Mouse (Mus musculus) embryonic facial prominence, embryonic 13.5 days (tissue): ENCODE results near the gene Blmh. TPM values are rescaled to one million over a fixed set of nuclear protein-coding genes. Genes with fewer than 3 reads are reported as not detected.
A peak's percentile ranks its signal among the peaks of the same experiment; 100 is the strongest.

ENCODE experiments used
- ATAC-seq: fragments of 200-750 bp; cut with Nextera tagmentation; 2 replicates; pipeline ENCODE4 v1.8.0; 2017; ENCODE audit warnings: low read depth; ENCODE audit not compliant: insufficient number of reproducible peaks, insufficient read depth, low FRiP score, low TSS enrichment
- H3K27ac ChIP-seq: fragments of 300-500 bp; sonication (generic); 2 replicates; pipeline ENCODE4 v1.5.1; 2015; ENCODE audit warnings: moderate library complexity, mild to moderate bottlenecking, inconsistent platforms
- H3K27me3 ChIP-seq: fragments of 300-500 bp; sonication (generic); 2 replicates; pipeline ENCODE4 v1.6.1; 2015; ENCODE audit warnings: mild to moderate bottlenecking, inconsistent platforms
- H3K36me3 ChIP-seq: fragments of 300-500 bp; sonication (generic); 2 replicates; pipeline ENCODE4 v1.6.1; 2015; ENCODE audit warnings: mild to moderate bottlenecking, inconsistent platforms
- H3K4me1 ChIP-seq: fragments of 300-500 bp; sonication (generic); 2 replicates; pipeline ENCODE4 v1.6.1; 2015; ENCODE audit warnings: inconsistent platforms
- H3K4me2 ChIP-seq: fragments of 300-500 bp; sonication (generic); 2 replicates; pipeline ENCODE4 v1.6.1; 2015; ENCODE audit warnings: moderate library complexity, mild to moderate bottlenecking, inconsistent platforms
- H3K4me3 ChIP-seq: fragments of 300-500 bp; sonication (generic); 2 replicates; pipeline ENCODE4 v1.5.1; 2015; ENCODE audit warnings: mild to moderate bottlenecking, inconsistent platforms
- H3K9ac ChIP-seq: fragments of 300-500 bp; sonication (generic); 2 replicates; pipeline ENCODE4 v1.6.1; 2015; ENCODE audit warnings: mild to moderate bottlenecking, inconsistent platforms
- H3K9me3 ChIP-seq: fragments of 300-500 bp; sonication (generic); 2 replicates; pipeline ENCODE4 v1.6.1; 2016; ENCODE audit warnings: inconsistent platforms
- WGBS: fragments of 180-500 bp; shearing (Covaris S2); methylation state at CpG from one replicate; pipeline ENCODE4 v1.1.7; 2015; ENCODE audit warnings: mixed read lengths; 5-methylcytosine and 5-hydroxymethylcytosine counted together
- polyA plus RNA-seq: library from polyadenylated mRNA; unstranded; fragments of >200 nt; fragmentation: Nextera tagmentation; extraction: Ambion mirVana; gene quantifications from 2 replicates; pipeline ENCODE4 v1.2.1, GENCODE M21; 2015

Gene Blmh
- polyA plus RNA-seq, 1 experiment from 2014 or later = 171 TPM

DNA sequence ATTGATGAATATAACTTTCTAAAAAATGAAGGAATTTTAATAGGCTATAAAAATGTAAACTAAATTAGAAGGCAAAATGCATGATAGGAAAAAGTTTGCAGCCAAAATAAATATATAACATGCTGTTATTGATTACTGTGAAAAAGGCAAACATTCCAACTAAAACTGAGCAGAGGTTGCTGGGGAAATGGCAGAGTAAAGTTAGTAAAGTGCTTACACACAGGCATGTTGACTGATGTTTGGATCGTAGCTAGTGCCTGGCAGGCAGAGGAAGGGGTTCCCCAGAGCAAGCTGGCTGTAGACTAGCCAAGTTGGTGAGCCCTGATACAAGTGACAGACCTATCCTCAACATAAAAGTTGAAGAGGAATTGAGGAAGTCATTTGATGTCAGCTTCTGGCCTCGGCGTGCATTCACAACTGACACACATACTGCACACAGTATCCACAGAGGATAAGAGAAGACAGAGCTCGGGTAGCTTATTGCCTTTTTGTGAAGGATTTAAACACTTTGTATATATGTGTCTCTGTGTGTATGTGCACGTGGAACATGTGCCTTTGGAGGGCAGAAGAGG, 57.0 kb downstream of the Blmh start:
- no peaks in the 10 kb centered on the region for H3K4me1 ChIP-seq
- H3K27ac ChIP-seq = no peak overlapping the region
- no peak for ATAC-seq
- WGBS = 70% methylated on average over 5 of the region's 5 CpGs
- H3K27me3 ChIP-seq = no peaks in the 10 kb centered on the region
- no peak overlapping the region for H3K4me2 ChIP-seq
- no peak overlapping the region for H3K4me3 ChIP-seq
- H3K9ac ChIP-seq = no peak overlapping the region
- H3K36me3 ChIP-seq = peaks cover 76% of the 10 kb centered on the region
- no peaks in the 10 kb centered on the region for H3K9me3 ChIP-seq

DNA sequence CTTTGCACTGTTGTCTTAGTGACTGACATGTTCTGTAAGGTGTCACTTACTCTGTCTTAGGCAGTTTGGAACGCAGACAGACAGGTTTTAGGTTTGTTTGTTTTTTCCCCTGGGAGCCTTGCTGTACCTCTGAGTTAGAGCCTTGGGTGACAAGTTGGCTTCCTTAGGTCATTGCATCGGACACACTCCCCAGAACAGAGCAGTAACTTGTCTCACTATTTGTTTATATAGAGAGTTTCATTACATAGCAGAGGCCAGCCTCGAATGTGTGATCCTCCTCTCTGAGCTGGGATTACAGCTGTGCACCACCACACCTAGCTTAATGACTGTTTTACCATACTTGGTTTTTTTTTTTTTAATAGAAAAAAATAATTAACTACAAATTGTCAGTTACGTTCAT, 57.8 kb downstream of the Blmh start:
- 77% methylated on average over 4 of the region's 4 CpGs for WGBS
- H3K9ac ChIP-seq = no peak overlapping the region
- no peak overlapping the region for H3K4me2 ChIP-seq
- no peaks in the 10 kb centered on the region for H3K27me3 ChIP-seq
- no peaks in the 10 kb centered on the region for H3K4me1 ChIP-seq
- peaks cover 80% of the 10 kb centered on the region for H3K36me3 ChIP-seq
- no peak overlapping the region for H3K27ac ChIP-seq
- no peak overlapping the region for H3K4me3 ChIP-seq
- H3K9me3 ChIP-seq = no peaks in the 10 kb centered on the region
- no peak for ATAC-seq

DNA sequence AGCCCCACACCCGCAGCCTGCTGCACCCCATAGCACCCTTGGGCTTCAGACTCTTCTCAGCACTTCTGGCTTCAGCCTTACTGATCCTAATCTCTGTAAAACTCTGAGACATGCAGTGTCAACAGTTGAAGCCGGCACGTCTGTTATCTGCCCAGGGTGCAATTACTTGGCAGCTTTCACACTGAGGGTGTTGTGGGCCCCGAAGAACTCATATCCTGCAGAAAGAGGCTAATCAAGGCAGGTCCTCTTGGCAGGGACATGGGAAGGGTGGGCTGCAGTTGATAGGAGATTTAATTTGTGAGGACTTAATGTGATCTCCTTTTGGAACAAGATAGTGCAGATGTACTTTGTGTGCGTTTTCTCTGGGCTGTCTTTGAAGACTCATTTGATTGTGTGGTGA, 59.0 kb downstream of the Blmh start:
- no peak overlapping the region for H3K4me2 ChIP-seq
- no peaks in the 10 kb centered on the region for H3K9me3 ChIP-seq
- H3K9ac ChIP-seq = no peak overlapping the region
- H3K36me3 ChIP-seq = peaks cover 80% of the 10 kb centered on the region
- H3K27ac ChIP-seq = no peak overlapping the region
- H3K27me3 ChIP-seq = no peaks in the 10 kb centered on the region
- no peaks in the 10 kb centered on the region for H3K4me1 ChIP-seq
- no peak for ATAC-seq
- H3K4me3 ChIP-seq = no peak overlapping the region
- 82% methylated on average over 5 of the region's 5 CpGs for WGBS

DNA sequence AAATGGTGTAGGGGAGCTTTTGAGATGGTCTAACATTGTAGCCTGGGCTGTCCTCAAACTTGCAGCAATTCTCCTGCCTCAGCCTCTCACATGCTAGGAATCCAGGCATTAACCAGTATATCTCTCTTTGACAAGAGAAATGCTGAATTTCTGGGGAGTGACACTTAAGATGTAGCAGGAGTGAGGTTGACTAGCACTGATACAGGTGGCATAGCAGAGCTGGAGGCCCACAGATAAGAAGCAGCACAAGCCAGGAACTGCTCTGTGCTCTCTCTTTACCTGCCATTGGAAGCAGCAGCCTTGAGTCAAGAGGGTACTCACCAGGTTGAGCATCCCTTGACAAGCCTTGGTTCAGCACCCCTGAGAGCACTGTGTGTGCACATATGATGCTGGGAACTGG, 59.6 kb downstream of the Blmh start:
- Histone ChIP-seq H3K27ac (no peak overlapping the region), H3K36me3 (peaks cover 77% of the 10 kb centered on the region), H3K4me3 (no peak overlapping the region), H3K9ac (no peak overlapping the region), H3K27me3 (no peaks in the 10 kb centered on the region), H3K4me2 (no peak overlapping the region), H3K9me3 (no peaks in the 10 kb centered on the region), H3K4me1 (no peaks in the 10 kb centered on the region)
- no peak for ATAC-seq

DNA sequence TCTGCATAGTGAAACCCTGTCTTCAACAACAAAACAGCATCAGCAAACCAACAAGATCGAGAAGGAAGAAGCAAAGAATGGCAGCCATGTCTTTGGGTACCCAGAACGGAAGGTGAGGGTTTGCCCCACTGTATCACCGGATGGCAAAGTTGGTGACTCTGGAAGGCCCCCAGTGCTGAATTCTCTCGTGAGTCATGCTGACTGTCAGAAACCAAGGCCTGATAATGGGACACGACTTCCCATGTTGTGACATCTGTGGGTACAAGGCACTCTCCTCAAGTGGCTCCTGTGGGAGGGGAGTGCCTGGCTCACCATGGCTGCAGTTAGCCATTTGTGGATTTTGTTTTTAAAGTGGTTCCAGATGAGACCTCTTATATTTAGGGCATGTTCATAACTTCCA, 66.2 kb downstream of the Blmh start:
- Histone ChIP-seq H3K4me1 (peaks cover 5% of the 10 kb centered on the region; the same call in 1 of the 2 replicates), H3K9ac (no peak overlapping the region), H3K4me3 (no peak overlapping the region), H3K9me3 (no peaks in the 10 kb centered on the region), H3K4me2 (no peak overlapping the region), H3K27ac (no peak overlapping the region), H3K27me3 (peaks cover 5% of the 10 kb centered on the region), H3K36me3 (peaks cover 37% of the 10 kb centered on the region)
- no peak for ATAC-seq
- 65% methylated on average over 5 of the region's 5 CpGs for WGBS

DNA sequence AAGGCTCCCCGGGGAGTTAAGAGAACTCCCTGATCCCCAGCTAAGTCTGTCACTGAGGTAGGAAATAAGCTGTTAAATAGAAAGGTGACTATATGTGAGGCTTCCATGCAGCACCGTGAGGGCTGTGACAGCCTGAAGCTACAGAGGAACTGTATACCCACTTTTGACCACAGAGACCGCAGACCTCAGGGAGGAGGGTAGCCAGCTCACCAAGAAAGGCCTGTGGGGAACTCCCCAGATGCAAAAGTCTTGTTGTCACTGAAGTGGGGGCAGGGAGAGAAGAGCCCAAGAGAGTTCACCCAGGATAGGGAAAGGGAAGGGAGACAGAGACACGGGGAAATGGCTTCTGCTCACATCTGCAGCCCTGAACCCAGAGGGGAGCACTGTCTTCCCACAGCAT, 68.3 kb downstream of the Blmh start:
- Histone ChIP-seq H3K9ac (no peak overlapping the region), H3K36me3 (peaks cover 16% of the 10 kb centered on the region), H3K27me3 (peaks cover 25% of the 10 kb centered on the region), H3K4me1 (peaks cover 12% of the 10 kb centered on the region), H3K27ac (no peak overlapping the region), H3K4me3 (no peak overlapping the region), H3K9me3 (no peaks in the 10 kb centered on the region), H3K4me2 (no peak overlapping the region)
- WGBS = 34% methylated on average over 4 of the region's 4 CpGs
- no peak for ATAC-seq

DNA sequence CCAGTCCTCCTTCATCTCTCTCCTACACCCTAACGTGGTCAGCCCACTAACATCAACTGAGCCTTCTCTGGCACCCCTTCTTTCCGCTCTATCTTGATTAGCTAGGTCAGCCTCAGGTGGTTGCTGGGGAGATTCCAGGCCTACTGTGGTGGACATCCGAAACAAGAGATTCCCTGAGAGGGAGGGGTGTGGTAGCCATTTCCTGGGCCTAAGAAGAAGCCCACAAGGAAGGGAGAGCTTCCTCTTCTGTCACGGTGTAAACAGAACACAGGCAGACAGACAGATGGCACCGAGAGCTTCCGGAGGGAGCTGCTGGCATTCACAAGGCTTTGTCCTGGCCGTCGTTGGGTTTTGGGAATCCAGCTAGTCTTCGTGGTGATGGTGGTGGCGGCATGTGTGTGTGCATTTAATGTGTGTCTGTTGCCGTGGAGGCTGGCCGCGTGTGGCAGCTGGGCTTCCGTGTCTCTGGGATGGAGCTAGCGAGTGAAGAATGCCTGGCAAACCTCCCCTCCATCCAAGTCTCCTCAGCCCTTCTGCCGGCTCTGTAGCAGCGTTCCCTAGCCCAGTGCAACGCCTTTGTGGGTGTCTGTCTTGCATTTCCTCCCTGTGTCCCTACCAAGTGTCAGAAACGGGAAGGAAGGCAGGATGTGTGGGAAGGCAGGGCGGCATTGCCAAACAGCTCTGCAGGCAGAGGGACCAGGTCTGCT, 71.5 kb downstream of the Blmh start:
- Histone ChIP-seq H3K27ac (no peak overlapping the region), H3K36me3 (no peaks in the 10 kb centered on the region), H3K9me3 (no peaks in the 10 kb centered on the region), H3K4me3 (no peak overlapping the region), H3K4me1 (peaks cover 23% of the 10 kb centered on the region), H3K9ac (no peak overlapping the region), H3K4me2 (no peak overlapping the region), H3K27me3 (peaks cover 55% of the 10 kb centered on the region)
- ATAC-seq = no peak
- WGBS = 49% methylated on average over 20 of the region's 20 CpGs

DNA sequence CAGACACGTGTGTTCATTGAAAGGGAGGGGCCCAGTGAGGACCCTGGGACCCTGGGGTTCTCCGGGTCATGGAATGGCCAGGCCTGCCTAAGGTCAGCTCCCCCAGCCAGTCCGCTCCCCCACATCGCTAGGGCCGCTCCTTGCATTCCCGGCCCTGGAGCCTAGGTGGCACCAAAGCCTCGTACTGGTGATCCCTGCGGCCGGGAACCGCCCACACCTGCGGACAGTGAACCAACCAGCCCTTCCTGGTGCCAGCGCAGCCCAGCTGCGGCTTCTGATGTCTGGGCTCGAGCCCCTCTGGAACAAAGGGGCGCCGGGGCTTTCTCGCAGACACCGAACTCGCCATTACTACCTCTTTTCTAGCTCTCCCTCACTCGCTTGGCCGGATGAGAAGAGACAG, 72.7 kb downstream of the Blmh start:
- H3K9ac ChIP-seq = no peak overlapping the region
- H3K36me3 ChIP-seq = no peaks in the 10 kb centered on the region
- peak overlapping the region; percentile 49 for H3K4me3 ChIP-seq
- peaks cover 63% of the 10 kb centered on the region for H3K27me3 ChIP-seq
- peaks cover 23% of the 10 kb centered on the region for H3K4me1 ChIP-seq
- under 1% methylated on average over 21 of the region's 21 CpGs for WGBS
- peak overlapping the region; percentile 91 for H3K4me2 ChIP-seq
- H3K27ac ChIP-seq = no peak overlapping the region
- peak; percentile 26; the same call in 1 of the 2 replicates for ATAC-seq
- H3K9me3 ChIP-seq = no peaks in the 10 kb centered on the region

DNA sequence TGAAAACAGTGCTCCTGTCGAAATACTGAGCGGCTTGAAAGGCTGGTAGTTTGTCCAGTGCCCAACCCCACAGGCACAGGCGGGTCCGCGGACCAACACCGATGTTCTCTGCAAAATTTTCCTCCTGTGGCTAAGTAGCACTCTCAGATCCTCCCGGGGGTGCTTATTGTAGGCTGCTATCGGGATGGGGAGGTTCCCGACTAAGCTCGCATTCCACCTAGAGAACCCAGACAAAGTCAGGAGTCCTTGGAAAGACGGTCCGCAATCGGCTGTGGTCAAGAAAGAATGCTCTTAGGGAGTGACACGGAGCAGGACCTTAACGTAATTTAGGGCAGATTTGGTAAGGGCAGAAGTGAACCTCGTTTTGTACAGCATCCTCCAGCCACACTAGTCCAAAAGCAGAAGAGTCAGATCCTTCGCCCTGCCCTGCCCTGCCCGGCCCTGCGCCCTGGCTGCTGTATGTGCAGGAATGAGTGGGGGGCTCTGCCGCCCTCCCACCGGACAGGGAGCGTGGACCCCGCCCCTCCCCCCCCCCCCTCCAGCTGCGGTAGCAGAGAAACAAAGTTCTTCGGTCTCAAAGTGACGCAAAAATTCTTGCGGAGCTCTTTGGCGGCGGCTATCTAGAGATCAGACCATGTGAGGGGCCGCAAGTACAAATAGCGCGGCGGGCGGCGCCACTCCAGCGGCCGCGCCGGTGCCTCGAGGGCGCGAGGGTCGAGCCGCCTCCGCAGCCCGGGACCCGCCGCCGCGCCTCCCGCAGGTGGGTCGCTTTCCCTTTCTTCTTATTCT, 73.5 kb downstream of the Blmh start, which contains the start of gene Slc6a4:
Slc6a4 (plus strand) TSS at position 688 of the 789 bp plus-strand sequence.
- under 1% methylated on average over 52 of the region's 52 CpGs for WGBS
- H3K9ac ChIP-seq = peak within 1 kb of the TSS; percentile 55; the same call in 1 of the 2 replicates
- H3K4me1 ChIP-seq = peaks cover 21% of the 10 kb centered on the region
- H3K4me3 ChIP-seq = peak within 1 kb of the TSS; percentile 49
- no peak within 1 kb of the TSS for H3K27ac ChIP-seq
- no peaks in the 10 kb centered on the region for H3K36me3 ChIP-seq
- H3K9me3 ChIP-seq = no peaks in the 10 kb centered on the region
- peaks cover 63% of the 10 kb centered on the region for H3K27me3 ChIP-seq
- no peak for ATAC-seq
- peak within 1 kb of the TSS; percentile 91 for H3K4me2 ChIP-seq

DNA sequence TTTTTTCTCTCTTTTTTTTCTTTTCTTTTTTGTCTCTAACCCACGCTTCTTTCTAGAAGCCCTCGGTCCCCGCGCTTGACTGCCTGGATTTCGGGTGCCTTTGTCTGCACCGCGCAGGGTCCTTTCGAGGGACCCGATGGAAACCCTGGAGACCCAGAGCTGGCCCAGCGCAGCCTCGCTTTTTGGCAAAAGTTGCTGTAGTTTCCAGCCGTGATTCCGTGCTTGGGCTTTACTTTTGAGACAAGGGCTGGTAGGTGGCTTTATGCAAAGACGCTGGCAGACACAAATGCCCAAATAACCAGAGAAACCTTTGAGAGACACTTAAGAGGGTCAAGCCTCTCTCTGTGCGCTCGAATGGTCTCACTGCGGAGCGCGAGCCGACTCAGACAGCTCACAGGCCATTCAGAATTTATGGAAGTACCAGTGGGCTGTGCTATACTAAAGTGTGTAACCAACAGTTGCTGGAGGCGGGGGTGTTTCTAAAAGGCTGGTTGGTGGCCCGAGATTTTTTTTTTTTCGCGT, 74.2 kb downstream of the Blmh start:
- 12% methylated on average over 24 of the region's 24 CpGs for WGBS
- H3K36me3 ChIP-seq = no peaks in the 10 kb centered on the region
- H3K27ac ChIP-seq = no peak overlapping the region
- H3K9me3 ChIP-seq = no peaks in the 10 kb centered on the region
- no peak for ATAC-seq
- H3K4me1 ChIP-seq = peaks cover 21% of the 10 kb centered on the region
- peak overlapping the region; percentile 49 for H3K4me3 ChIP-seq
- peak overlapping the region; percentile 91 for H3K4me2 ChIP-seq
- H3K27me3 ChIP-seq = peaks cover 63% of the 10 kb centered on the region
- H3K9ac ChIP-seq = peak overlapping the region; percentile 55; the same call in 1 of the 2 replicates

DNA sequence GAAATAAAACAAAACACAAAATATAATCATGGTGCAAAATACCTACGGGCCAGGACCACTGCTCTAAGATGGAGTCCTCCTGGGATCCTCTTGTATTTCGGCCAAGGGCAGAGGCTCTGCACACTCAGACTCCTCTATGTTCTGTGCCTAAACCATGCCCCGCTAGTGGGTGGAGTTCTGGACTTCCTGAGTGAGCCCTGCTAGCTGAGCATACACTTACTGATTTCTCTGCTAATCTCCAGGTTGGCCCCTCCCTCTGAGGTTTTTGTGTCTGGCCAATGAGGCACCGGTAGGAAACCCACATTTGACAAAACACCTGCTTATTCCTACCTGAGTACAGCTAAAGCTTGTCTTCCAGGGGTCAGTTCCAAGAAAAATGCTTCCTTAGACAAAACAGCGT, 76.1 kb downstream of the Blmh start:
- Histone ChIP-seq H3K9me3 (no peaks in the 10 kb centered on the region), H3K4me2 (no peak overlapping the region), H3K27me3 (peaks cover 59% of the 10 kb centered on the region), H3K27ac (no peak overlapping the region), H3K4me3 (no peak overlapping the region), H3K4me1 (peaks cover 21% of the 10 kb centered on the region), H3K36me3 (no peaks in the 10 kb centered on the region), H3K9ac (no peak overlapping the region)
- 53% methylated on average over 5 of the region's 5 CpGs for WGBS
- no peak for ATAC-seq
